Comparison of ENCODE assay signal across 16 mouse cellular contexts in the genomic region with DNA sequence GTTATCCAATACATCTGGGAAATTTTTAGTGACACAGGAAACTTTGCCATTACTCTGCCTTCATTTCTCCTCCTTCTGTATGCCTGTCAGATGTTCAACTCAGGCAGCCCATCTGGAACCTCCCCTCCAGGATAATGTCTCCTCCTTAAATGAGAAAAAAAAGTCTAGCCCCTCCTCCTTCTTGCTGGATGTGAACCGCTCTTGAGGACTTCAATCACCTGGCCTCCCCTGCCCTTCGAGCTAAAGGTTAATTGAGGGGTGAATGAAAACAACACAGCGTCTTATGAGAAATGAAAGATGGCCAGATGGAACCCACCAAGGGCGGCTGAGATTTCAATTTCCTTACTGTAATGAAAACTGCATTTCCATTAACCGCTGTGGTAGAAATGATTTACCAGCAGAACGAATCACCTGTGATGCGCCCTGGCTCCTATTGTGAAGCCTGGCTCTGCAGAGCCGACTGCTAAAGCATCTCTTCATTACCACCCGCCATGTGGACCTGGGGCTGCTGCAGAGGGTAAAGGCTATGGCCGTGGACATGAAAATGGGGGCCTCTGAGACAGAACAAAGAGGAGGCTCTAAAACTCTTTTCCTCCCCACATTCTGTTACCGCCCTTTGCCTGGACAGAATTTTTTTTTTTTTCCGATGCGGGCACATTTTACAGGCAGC.
DNase-seq lines count a peak whose midpoint lies in the region; ATAC-seq lines count a peak whose summit lies in the region.
"Had no signal": no experiment of that assay in that cellular context is flagged by ENCODE, and none has a peak within 500 bp of the region (broad histone marks: within the 10 kb centered on the region; RNA-seq: fewer than 3 reads in every experiment).

No protein-coding gene starts in this region.

- H3K27me3 ChIP-seq in kidney, embryonic 16.5 days (ENCODE audit: insufficient read depth, low read length) = no peaks in the 10 kb centered on the region
- no peaks in the 10 kb centered on the region for H3K27me3 ChIP-seq in neural tube, embryonic 13.5 days
- no peaks in the 10 kb centered on the region for H3K27me3 ChIP-seq in neural tube, embryonic 15.5 days (replicated peaks)
- no peaks in the 10 kb centered on the region for H3K27me3 ChIP-seq in hindbrain, embryonic 11.5 days (ENCODE audit: control insufficient read depth, insufficient read depth, low read length)
- H3K27me3 ChIP-seq: heart, embryonic 13.5 days had no signal

- whole genome bisulfite sequencing in kidney, embryonic 16.5 days = 28% methylated on average over 13 of the region's 13 CpGs
- WGBS in neural tube, embryonic 13.5 days = 60% methylated on average over 13 of the region's 13 CpGs
- 66% methylated on average over 13 of the region's 13 CpGs for WGBS in neural tube, embryonic 15.5 days
- 69% methylated on average over 13 of the region's 13 CpGs for WGBS in hindbrain, embryonic 11.5 days
- 94% methylated on average over 13 of the region's 13 CpGs for WGBS in macrophage (ENCODE audit: missing documents)

- H3K4me3 ChIP-seq in kidney, embryonic 16.5 days (ENCODE audit: low read length) = no peak overlapping the region
- H3K4me3 ChIP-seq in neural tube, embryonic 13.5 days = no peak overlapping the region
- no peak overlapping the region for H3K4me3 ChIP-seq in neural tube, embryonic 15.5 days (replicated peaks)
- no peak overlapping the region for H3K4me3 ChIP-seq in hindbrain, embryonic 11.5 days (ENCODE audit: low read depth, low read length)
- H3K4me3 ChIP-seq in macrophage (ENCODE audit: inconsistent target) = no peak overlapping the region
- H3K4me3 ChIP-seq: heart, embryonic 13.5 days; liver, embryonic 15.5 days had no signal

- peaks cover 28% of the 10 kb centered on the region for H3K4me1 ChIP-seq in kidney, embryonic 16.5 days (ENCODE audit: insufficient read depth, low read length)
- peaks cover 24% of the 10 kb centered on the region for H3K4me1 ChIP-seq in neural tube, embryonic 13.5 days (replicated peaks)
- peaks cover 10% of the 10 kb centered on the region for H3K4me1 ChIP-seq in neural tube, embryonic 15.5 days
- H3K4me1 ChIP-seq in hindbrain, embryonic 11.5 days (replicated peaks; ENCODE audit: control insufficient read depth, insufficient read depth, low read length) = no peaks in the 10 kb centered on the region

- no peak overlapping the region for H3K9ac ChIP-seq in kidney, embryonic 16.5 days (replicated peaks; ENCODE audit: low read length)
- H3K9ac ChIP-seq in neural tube, embryonic 13.5 days = no peak overlapping the region
- no peak overlapping the region for H3K9ac ChIP-seq in neural tube, embryonic 15.5 days (replicated peaks)
- no peak overlapping the region for H3K9ac ChIP-seq in hindbrain, embryonic 11.5 days (ENCODE audit: low read depth, low read length)
- H3K9ac ChIP-seq: heart, embryonic 13.5 days; liver, embryonic 15.5 days had no signal

- DNase-seq in kidney, adult 9 months = no peak
- no peak for DNase-seq in hindbrain, embryonic 11.5 days (ENCODE audit: low spot score)
- no peak for DNase-seq in lung, postnatal 4 days
- DNase-seq in thymus, postnatal 25 days = no peak
- DNase-seq: adrenal gland, postnatal 10 days; cerebellum, adult 2 months; heart, postnatal 36 days; kidney, adult 18-20 months; lung, postnatal 10 days; thymus, postnatal 4 days had no signal

- H3K79me2 ChIP-seq in macrophage (ENCODE audit: inconsistent target) = no peaks in the 10 kb centered on the region

- peak; percentile 58 for ATAC-seq in kidney, embryonic 16.5 days (ENCODE audit: low FRiP score, low TSS enrichment)
- 0 out of 2 replicates have a peak, but pooled peaks have one; percentile 13 for ATAC-seq in neural tube, embryonic 13.5 days (ENCODE audit: low read depth)
- ATAC-seq in neural tube, embryonic 15.5 days (ENCODE audit: low FRiP score) = no peak
- peak; percentile 78; the same call in 1 of the 2 replicates for ATAC-seq in hindbrain, embryonic 11.5 days (ENCODE audit: low FRiP score)

- H3K9me3 ChIP-seq in kidney, embryonic 16.5 days (ENCODE audit: low read length) = peaks cover 6% of the 10 kb centered on the region; the same call in 1 of the 2 replicates
- no peaks in the 10 kb centered on the region for H3K9me3 ChIP-seq in neural tube, embryonic 13.5 days
- no peaks in the 10 kb centered on the region for H3K9me3 ChIP-seq in neural tube, embryonic 15.5 days (replicated peaks)
- H3K9me3 ChIP-seq in hindbrain, embryonic 11.5 days (ENCODE audit: control insufficient read depth, low read length) = no peaks in the 10 kb centered on the region
- H3K9me3 ChIP-seq: heart, embryonic 13.5 days; liver, embryonic 15.5 days had no signal

- H3K27ac ChIP-seq in kidney, embryonic 16.5 days (ENCODE audit: low read length) = peak overlapping the region; percentile 66
- peak overlapping the region; percentile 61 for H3K27ac ChIP-seq in neural tube, embryonic 13.5 days (replicated peaks)
- no peak overlapping the region for H3K27ac ChIP-seq in neural tube, embryonic 15.5 days (replicated peaks)
- peak overlapping the region; percentile 49; the same call in 1 of the 2 replicates for H3K27ac ChIP-seq in hindbrain, embryonic 11.5 days (ENCODE audit: low read depth, low read length)
- peak overlapping the region; percentile 90 for H3K27ac ChIP-seq in macrophage
- H3K27ac ChIP-seq: heart, embryonic 13.5 days; liver, embryonic 15.5 days had no signal

- H3K4me2 ChIP-seq in kidney, embryonic 16.5 days (replicated peaks; ENCODE audit: low read depth, low read length) = no peak overlapping the region
- no peak overlapping the region for H3K4me2 ChIP-seq in neural tube, embryonic 13.5 days
- H3K4me2 ChIP-seq in neural tube, embryonic 15.5 days = no peak overlapping the region
- no peak overlapping the region for H3K4me2 ChIP-seq in hindbrain, embryonic 11.5 days (replicated peaks; ENCODE audit: low read depth, low read length)
- H3K4me2 ChIP-seq: heart, embryonic 13.5 days; liver, embryonic 15.5 days had no signal

- no peaks in the 10 kb centered on the region for H3K36me3 ChIP-seq in kidney, embryonic 16.5 days (ENCODE audit: insufficient read depth, low read length)
- H3K36me3 ChIP-seq in neural tube, embryonic 13.5 days = no peaks in the 10 kb centered on the region
- no peaks in the 10 kb centered on the region for H3K36me3 ChIP-seq in neural tube, embryonic 15.5 days
- no peaks in the 10 kb centered on the region for H3K36me3 ChIP-seq in hindbrain, embryonic 11.5 days (ENCODE audit: control insufficient read depth, insufficient read depth, low read length)
- H3K36me3 ChIP-seq in macrophage (ENCODE audit: inconsistent target) = no peaks in the 10 kb centered on the region
- H3K36me3 ChIP-seq: heart, embryonic 13.5 days; liver, embryonic 15.5 days had no signal
